Mouse (Mus musculus) embryo, embryonic 10 days (tissue): ENCODE data around the gene Gm17727.
"Not testable (repeated sequence)": the region's sequence is repeated elsewhere in the genome, so short reads cannot be mapped to it uniquely, and the experiment has no call there.

Experiments used
- DNase-seq: peaks from one replicate; pipeline ENCODE4 v3.0.0-alpha.2; 2015; ENCODE audit warnings: low spot score

The Gm17727 gene

GRCm38 (mm10) chr9:35778009-35778408 lies at the start of gene Gm17727:
Gm17727 (minus strand) TSS chr9:35778109.
- no peak for DNase-seq

GRCm38 (mm10) chr9:35817881-35818280 lies 40.0 kb upstream of the Gm17727 start:
- not testable (repeated sequence) for DNase-seq

GRCm38 (mm10) chr9:35798146-35798545 lies 20.2 kb upstream of the Gm17727 start:
- DNase-seq: no peak

- DNase-seq: no peak
These were observed 12.1 kb upstream of the Gm17727 start, which contains the start of the genes Gm27235 and D730048I06Rik for GRCm38 (mm10) chr9:35790001-35790400. Gm27235 (minus strand) TSS chr9:35790101. D730048I06Rik (minus strand) TSS chr9:35790112.

GRCm38 (mm10) chr9:35756843-35757242 lies 21.1 kb downstream of the Gm17727 start:
- DNase-seq: no peak

GRCm38 (mm10) chr9:35740749-35741148 lies 37.2 kb downstream of the Gm17727 start, which contains the start of gene Gm17677:
Gm17677 (plus strand) TSS chr9:35741049.
- no peak for DNase-seq
